Mouse (Mus musculus) neural tube, embryonic 13.5 days (tissue): Measurements from ENCODE around the gene Ppp1r21. TPM values are rescaled to one million over a fixed set of nuclear protein-coding genes. Genes with fewer than 3 reads are reported as not detected.

Experiments used
- ATAC-seq: fragments of 200-750 bp; cut with Nextera tagmentation; 2 replicates; pipeline ENCODE4 v1.8.0; 2017; ENCODE audit warnings: low read depth, mild to moderate bottlenecking, moderate TSS enrichment, moderate library complexity
- H3K27ac ChIP-seq: fragments of 300-500 bp; sonication (generic); replicated peaks from 2 replicates; pipeline ENCODE4 v1.5.1; 2015; ENCODE audit warnings: moderate library complexity, mild to moderate bottlenecking, inconsistent platforms
- H3K27me3 ChIP-seq: fragments of 300-500 bp; sonication (generic); 2 replicates; pipeline ENCODE4 v1.6.1; 2015; ENCODE audit warnings: mild to moderate bottlenecking, inconsistent platforms
- H3K36me3 ChIP-seq: fragments of 300-500 bp; sonication (generic); 2 replicates; pipeline ENCODE4 v1.6.1; 2015; ENCODE audit warnings: mild to moderate bottlenecking, inconsistent platforms
- H3K4me1 ChIP-seq: fragments of 300-500 bp; sonication (generic); replicated peaks from 2 replicates; pipeline ENCODE4 v1.6.1; 2015; ENCODE audit warnings: inconsistent platforms
- H3K4me2 ChIP-seq: fragments of 300-500 bp; sonication (generic); 2 replicates; pipeline ENCODE4 v1.6.1; 2015; ENCODE audit warnings: inconsistent platforms, mild to moderate bottlenecking, moderate library complexity
- H3K4me3 ChIP-seq: fragments of 300-500 bp; sonication (generic); 2 replicates; pipeline ENCODE4 v1.5.1; 2015; ENCODE audit warnings: mild to moderate bottlenecking, inconsistent platforms
- H3K9ac ChIP-seq: fragments of 300-500 bp; sonication (generic); 2 replicates; pipeline ENCODE4 v1.6.1; 2015; ENCODE audit warnings: moderate library complexity, mild to moderate bottlenecking, inconsistent platforms
- H3K9me3 ChIP-seq: fragments of 300-500 bp; sonication (generic); 2 replicates; pipeline ENCODE4 v1.6.1; 2016; ENCODE audit warnings: inconsistent platforms
- WGBS: fragments of 180-500 bp; shearing (Covaris S2); methylation state at CpG from one replicate; pipeline ENCODE4 v1.1.7; 2015; 5-methylcytosine and 5-hydroxymethylcytosine counted together
- polyA plus RNA-seq: library from polyadenylated mRNA; unstranded; fragments of >200 nt; fragmentation: Nextera tagmentation; extraction: Ambion mirVana; gene quantifications from 2 replicates; pipeline ENCODE4 v1.2.1, GENCODE M21; 2015

The Ppp1r21 gene
- polyA plus RNA-seq, 1 experiment from 2014 or later: 42.8 TPM

DNA sequence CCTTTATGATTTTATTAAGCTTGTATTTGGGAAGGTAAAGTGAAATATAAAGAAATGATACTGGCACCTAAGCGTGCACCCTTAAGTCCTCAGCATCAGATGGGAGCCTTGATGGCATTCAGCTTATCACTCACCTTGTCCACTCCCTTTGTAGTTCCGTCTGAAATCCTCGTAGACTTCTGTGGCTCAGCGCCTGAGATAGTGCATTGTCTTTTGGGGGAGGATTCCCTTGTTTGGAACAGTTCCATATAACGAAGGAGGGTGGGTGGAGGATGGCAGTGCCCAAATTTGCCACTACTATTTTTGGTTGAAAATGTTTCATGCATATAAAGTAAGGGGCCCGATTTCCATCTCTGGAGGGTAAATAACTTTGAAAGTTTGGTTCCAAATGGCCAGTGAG is 1.3 kb downstream of the Ppp1r21 start:
- Histone ChIP-seq H3K27me3 (no peaks in the 10 kb centered on the region), H3K27ac (peak overlapping the region; percentile 97; the same call in 1 of the 2 replicates), H3K36me3 (no peaks in the 10 kb centered on the region), H3K4me1 (peaks cover 26% of the 10 kb centered on the region), H3K9me3 (no peaks in the 10 kb centered on the region), H3K4me3 (peak overlapping the region; percentile 71), H3K9ac (peak overlapping the region; percentile 83), H3K4me2 (peak overlapping the region; percentile 81)
- WGBS: 65% methylated on average over 6 of the region's 6 CpGs
- no peak for ATAC-seq

DNA sequence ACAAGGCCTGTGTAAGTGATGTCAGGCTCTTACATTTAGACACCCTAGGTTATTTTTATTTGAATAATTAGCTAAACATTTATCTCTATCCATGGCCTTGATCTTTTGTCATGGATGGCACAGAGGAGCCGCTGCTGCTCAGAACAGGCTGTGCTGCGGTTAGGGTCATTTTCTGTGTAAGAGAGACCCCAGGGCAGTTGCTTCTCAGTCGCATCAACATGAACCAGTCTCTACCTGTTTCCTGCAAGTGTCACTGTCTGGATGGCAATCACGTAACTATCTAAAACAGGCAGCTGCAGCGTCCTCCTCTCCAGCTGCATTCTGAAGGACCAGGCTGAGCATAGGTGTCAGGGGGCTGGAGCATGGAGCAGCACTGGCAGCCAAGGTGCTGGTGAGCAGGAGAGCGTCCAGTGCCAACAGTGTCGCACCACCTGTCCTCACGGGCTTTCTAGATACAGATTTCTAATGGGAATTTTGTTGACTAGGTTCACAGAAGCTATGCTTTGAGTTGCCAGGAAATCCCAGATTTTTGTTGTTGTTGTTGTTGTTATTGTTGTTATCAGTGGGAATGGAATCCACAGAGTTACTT is 8.0 kb downstream of the Ppp1r21 start:
- H3K27ac ChIP-seq: no peak overlapping the region

GRCm38 (mm10) chr17:88542771-88543416 is 13.0 kb downstream of the Ppp1r21 start:
- no peak overlapping the region for H3K4me3 ChIP-seq
- no peaks in the 10 kb centered on the region for H3K9me3 ChIP-seq
- H3K27ac ChIP-seq: 0 out of 2 replicates have a peak overlapping the region, but pooled peaks have one; percentile 42
- H3K4me1 ChIP-seq: peaks cover 10% of the 10 kb centered on the region
- peaks cover 30% of the 10 kb centered on the region for H3K36me3 ChIP-seq
- no peak overlapping the region for H3K9ac ChIP-seq
- no peak for ATAC-seq
- WGBS: 23% methylated on average over 15 of the region's 15 CpGs
- no peaks in the 10 kb centered on the region for H3K27me3 ChIP-seq
- no peak overlapping the region for H3K4me2 ChIP-seq

More for the DNA sequence above, 8.0 kb downstream of the Ppp1r21 start:
- Histone ChIP-seq H3K4me1 (peaks cover 18% of the 10 kb centered on the region), H3K9me3 (no peaks in the 10 kb centered on the region), H3K4me2 (no peak overlapping the region), H3K36me3 (no peaks in the 10 kb centered on the region), H3K4me3 (no peak overlapping the region), H3K9ac (no peak overlapping the region), H3K27me3 (no peaks in the 10 kb centered on the region)
- no peak for ATAC-seq
- 91% methylated on average over 8 of the region's 8 CpGs for WGBS

DNA sequence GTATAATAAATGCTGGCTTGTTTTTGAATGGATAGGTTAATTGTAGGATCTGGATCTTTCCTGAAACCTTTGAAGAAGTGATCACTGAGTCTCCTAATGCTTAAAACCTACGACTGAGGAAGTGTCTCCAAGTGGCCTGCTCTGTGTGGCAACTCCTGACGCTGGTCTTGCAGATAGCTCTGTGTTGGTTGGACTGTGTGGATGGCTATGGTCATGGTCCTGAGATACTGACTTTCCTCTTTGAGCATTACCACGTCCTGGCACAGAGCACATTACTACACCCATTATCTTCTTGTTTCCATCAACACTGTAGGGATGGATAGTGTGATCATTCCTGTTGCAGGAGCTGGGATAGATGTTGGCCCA is 13.5 kb downstream of the Ppp1r21 start:
- no peaks in the 10 kb centered on the region for H3K27me3 ChIP-seq
- no peak overlapping the region for H3K9ac ChIP-seq
- H3K4me2 ChIP-seq: no peak overlapping the region
- no peak overlapping the region for H3K27ac ChIP-seq
- H3K4me1 ChIP-seq: peaks cover 10% of the 10 kb centered on the region
- no peak overlapping the region for H3K4me3 ChIP-seq
- ATAC-seq: no peak
- WGBS: 65% methylated on average over 3 of the region's 3 CpGs
- H3K36me3 ChIP-seq: peaks cover 33% of the 10 kb centered on the region
- no peaks in the 10 kb centered on the region for H3K9me3 ChIP-seq

DNA sequence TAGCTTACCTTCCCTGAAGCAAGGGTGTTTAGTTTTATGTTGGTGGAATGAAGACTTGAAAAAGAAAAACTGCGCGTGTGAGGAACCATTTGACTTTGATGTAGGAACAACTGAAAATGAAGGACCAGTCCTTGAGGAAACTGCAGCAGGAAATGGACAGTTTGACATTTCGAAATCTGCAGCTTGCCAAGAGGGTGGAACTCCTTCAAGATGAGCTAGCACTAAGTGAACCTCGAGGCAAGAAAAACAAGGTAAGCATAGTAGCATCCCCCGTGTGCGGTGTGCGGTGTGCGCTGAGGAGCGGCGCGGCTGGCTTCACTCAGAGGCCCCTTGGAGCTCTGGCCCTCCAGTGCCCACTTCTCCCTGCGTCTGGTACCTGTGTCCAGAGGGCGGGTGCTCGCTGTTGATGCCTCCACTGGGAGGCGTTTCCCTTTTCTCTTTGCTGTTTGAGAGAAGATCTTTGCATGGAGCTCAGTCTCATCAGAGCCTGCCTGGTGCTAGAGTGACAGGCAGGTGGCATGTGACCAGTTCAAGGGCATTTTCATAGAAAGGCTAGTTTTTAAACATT is 15.4 kb downstream of the Ppp1r21 start:
- 87% methylated on average over 15 of the region's 15 CpGs for WGBS
- Histone ChIP-seq H3K4me1 (peaks cover 10% of the 10 kb centered on the region), H3K9ac (no peak overlapping the region), H3K27me3 (no peaks in the 10 kb centered on the region), H3K9me3 (no peaks in the 10 kb centered on the region), H3K4me3 (no peak overlapping the region), H3K27ac (no peak overlapping the region), H3K4me2 (no peak overlapping the region), H3K36me3 (peaks cover 49% of the 10 kb centered on the region)
- ATAC-seq: no peak

GRCm38 (mm10) chr17:88546745-88547144 is 16.8 kb downstream of the Ppp1r21 start:
- Histone ChIP-seq H3K4me1 (peaks cover 13% of the 10 kb centered on the region), H3K36me3 (peaks cover 53% of the 10 kb centered on the region), H3K27me3 (no peaks in the 10 kb centered on the region), H3K27ac (no peak overlapping the region), H3K9me3 (no peaks in the 10 kb centered on the region), H3K4me3 (no peak overlapping the region), H3K4me2 (no peak overlapping the region), H3K9ac (no peak overlapping the region)
- no peak for ATAC-seq
- 85% methylated on average over 4 of the region's 4 CpGs for WGBS

- ATAC-seq: no peak
- H3K4me2 ChIP-seq: no peak overlapping the region
- peaks cover 56% of the 10 kb centered on the region for H3K36me3 ChIP-seq
- no peak overlapping the region for H3K27ac ChIP-seq
- H3K4me3 ChIP-seq: no peak overlapping the region
- no peak overlapping the region for H3K9ac ChIP-seq
- peaks cover 12% of the 10 kb centered on the region; the same call in 1 of the 2 replicates for H3K4me1 ChIP-seq
- no peaks in the 10 kb centered on the region for H3K27me3 ChIP-seq
- WGBS: 91% methylated on average over 24 of the region's 24 CpGs
- no peaks in the 10 kb centered on the region for H3K9me3 ChIP-seq
Observed at GRCm38 (mm10) chr17:88549411-88550191, 19.7 kb downstream of the Ppp1r21 start.

DNA sequence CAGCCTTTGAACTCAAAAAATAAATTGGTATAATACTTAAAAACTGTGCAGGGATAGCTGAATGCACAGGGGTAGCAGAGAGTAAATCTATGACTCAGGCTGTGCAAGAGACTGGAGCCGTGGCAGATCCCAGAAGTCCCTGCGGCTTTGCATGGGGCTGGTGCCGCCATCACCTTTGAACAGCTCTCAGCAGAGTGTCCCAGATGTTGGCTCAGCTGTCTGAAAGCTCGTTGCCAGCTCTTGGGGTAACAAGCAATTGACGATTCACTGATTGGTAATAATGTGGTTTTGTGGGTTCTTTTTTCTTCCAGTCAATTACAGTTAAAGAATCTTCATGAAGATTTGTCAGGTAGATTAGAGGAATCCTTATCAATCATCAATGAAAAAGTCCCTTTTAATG is 20.4 kb downstream of the Ppp1r21 start:
- WGBS: 66% methylated on average over 5 of the region's 5 CpGs
- ATAC-seq: no peak
- peaks cover 58% of the 10 kb centered on the region for H3K36me3 ChIP-seq

GRCm38 (mm10) chr17:88550981-88551940 is 21.3 kb downstream of the Ppp1r21 start:
- 67% methylated on average over 10 of the region's 10 CpGs for WGBS
- ATAC-seq: no peak
- no peaks in the 10 kb centered on the region for H3K27me3 ChIP-seq
- peaks cover 59% of the 10 kb centered on the region for H3K36me3 ChIP-seq
- H3K4me3 ChIP-seq: no peak overlapping the region
- H3K9me3 ChIP-seq: no peaks in the 10 kb centered on the region
- no peak overlapping the region for H3K27ac ChIP-seq
- H3K4me2 ChIP-seq: no peak overlapping the region
- H3K9ac ChIP-seq: no peak overlapping the region
- H3K4me1 ChIP-seq: peaks cover 12% of the 10 kb centered on the region; the same call in 1 of the 2 replicates

More for the DNA sequence above, 20.4 kb downstream of the Ppp1r21 start:
- H3K4me3 ChIP-seq: no peak overlapping the region
- H3K9ac ChIP-seq: no peak overlapping the region
- H3K4me2 ChIP-seq: no peak overlapping the region
- no peaks in the 10 kb centered on the region for H3K9me3 ChIP-seq
- H3K27me3 ChIP-seq: no peaks in the 10 kb centered on the region
- H3K27ac ChIP-seq: no peak overlapping the region
- H3K4me1 ChIP-seq: peaks cover 12% of the 10 kb centered on the region; the same call in 1 of the 2 replicates

DNA sequence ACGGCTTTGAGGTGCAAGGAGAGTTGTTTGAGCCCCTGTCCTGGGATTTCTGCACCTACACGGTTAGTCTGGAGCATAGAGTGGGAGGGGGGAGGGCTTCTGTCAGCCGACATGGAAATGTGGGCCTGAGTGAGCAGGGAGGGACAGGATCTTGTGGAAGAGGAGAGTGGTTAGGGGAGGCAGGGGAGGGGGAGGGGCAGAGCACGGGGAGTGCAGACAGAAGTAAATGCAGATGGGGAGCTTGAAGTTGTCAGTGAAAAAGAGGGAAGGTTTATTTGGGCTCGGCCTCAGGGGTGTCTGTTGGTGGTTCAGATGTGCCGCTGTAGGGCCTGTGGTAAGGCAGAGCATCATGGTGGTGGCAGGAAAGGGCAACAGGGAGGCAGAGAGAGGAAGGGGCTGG is 22.6 kb downstream of the Ppp1r21 start:
- H3K4me2 ChIP-seq: no peak overlapping the region
- H3K4me3 ChIP-seq: no peak overlapping the region
- H3K9me3 ChIP-seq: no peaks in the 10 kb centered on the region
- no peak overlapping the region for H3K27ac ChIP-seq
- peaks cover 12% of the 10 kb centered on the region; the same call in 1 of the 2 replicates for H3K4me1 ChIP-seq
- WGBS: 28% methylated on average over 6 of the region's 6 CpGs
- H3K9ac ChIP-seq: no peak overlapping the region
- no peaks in the 10 kb centered on the region for H3K27me3 ChIP-seq
- no peak for ATAC-seq
- peaks cover 67% of the 10 kb centered on the region for H3K36me3 ChIP-seq

DNA sequence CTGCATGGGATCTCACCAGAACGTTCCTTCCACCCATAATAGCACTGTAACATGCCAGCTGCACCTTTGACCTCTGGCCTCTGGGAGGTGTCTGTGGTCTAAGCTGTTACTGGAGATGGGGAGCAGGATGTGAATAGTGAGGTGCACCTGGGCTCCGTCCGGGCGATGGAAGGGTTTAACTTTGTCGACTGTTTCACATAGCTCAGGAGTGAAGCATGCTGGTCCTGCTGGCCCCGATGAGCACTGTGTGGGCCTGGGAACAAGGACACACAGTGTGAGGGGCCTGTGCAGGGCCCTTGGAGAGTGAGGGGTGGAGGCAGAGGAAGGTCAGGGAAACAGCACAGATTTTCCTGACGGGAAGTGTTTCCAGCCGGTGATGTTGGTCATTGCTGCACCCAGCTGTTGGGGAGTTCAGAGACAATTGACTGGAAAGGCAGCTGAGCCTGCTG is 23.1 kb downstream of the Ppp1r21 start:
- no peak overlapping the region for H3K27ac ChIP-seq
- peaks cover 65% of the 10 kb centered on the region for H3K36me3 ChIP-seq
- H3K4me3 ChIP-seq: no peak overlapping the region
- WGBS: 51% methylated on average over 8 of the region's 8 CpGs
- ATAC-seq: no peak; the same call in 1 of the 2 replicates
- no peaks in the 10 kb centered on the region for H3K27me3 ChIP-seq
- peaks cover 12% of the 10 kb centered on the region; the same call in 1 of the 2 replicates for H3K4me1 ChIP-seq
- H3K9me3 ChIP-seq: no peaks in the 10 kb centered on the region
- no peak overlapping the region for H3K4me2 ChIP-seq
- H3K9ac ChIP-seq: no peak overlapping the region
